ENCODE assay signal across 12 mouse cellular contexts in genomic region chr13:9140204-9140603, GRCm38 (mm10). TPM values are rescaled to one million over a fixed set of nuclear protein-coding genes. Genes with fewer than 3 reads are reported as not detected.
A peak's percentile ranks its signal among the peaks of the same experiment; 100 is the strongest.
DNase-seq lines count a peak whose midpoint lies in the region; ATAC-seq and TF ChIP-seq lines count a peak whose summit lies in the region.
"Had no signal": no experiment of that assay in that cellular context is flagged by ENCODE, and none has a peak within 500 bp of the region (broad histone marks: within the 10 kb centered on the region; RNA-seq: fewer than 3 reads in every experiment).

No protein-coding gene starts in this region.

- no peak overlapping the region for H3K9ac ChIP-seq in kidney, embryonic 16.5 days (replicated peaks; ENCODE audit: low read length)
- H3K9ac ChIP-seq: forebrain, embryonic 15.5 days; liver, embryonic 15.5 days had no signal

- ATAC-seq in kidney, embryonic 16.5 days (ENCODE audit: low FRiP score, low TSS enrichment): 0 out of 2 replicates have a peak, but pooled peaks have one; percentile 67
- ATAC-seq in G1E (ENCODE audit: extremely low read depth, insufficient number of reproducible peaks, low FRiP score, poor library complexity, severe bottlenecking): peak; percentile 34; the same call in 1 of the 2 replicates
- no peak for ATAC-seq in monocyte, adult 5-6 weeks (replicated peaks; ENCODE audit: insufficient number of reproducible peaks, low FRiP score, low TSS enrichment, poor library complexity, severe bottlenecking)
- ATAC-seq: forebrain, embryonic 15.5 days had no signal

- H3K27me3 ChIP-seq in kidney, embryonic 16.5 days (ENCODE audit: insufficient read depth, low read length): no peaks in the 10 kb centered on the region
- no peaks in the 10 kb centered on the region for H3K27me3 ChIP-seq in G1E (ENCODE audit: insufficient read depth, low read length)
- H3K27me3 ChIP-seq: forebrain, embryonic 15.5 days; liver, embryonic 15.5 days had no signal

- H3K4me2 ChIP-seq in kidney, embryonic 16.5 days (replicated peaks; ENCODE audit: low read depth, low read length): no peak overlapping the region
- H3K4me2 ChIP-seq: forebrain, embryonic 15.5 days; liver, embryonic 15.5 days had no signal

- DNase-seq in kidney, adult 9 months: no peak
- no peak for DNase-seq in G1E (ENCODE audit: low spot score)
- peak; percentile 85 for DNase-seq in adrenal gland, adult 2 months
- peak; percentile 39 for DNase-seq in fat pad, adult 2 months (ENCODE audit: extremely low read depth, low read depth, low spot score)
- no peak for DNase-seq in T-cell, adult 2 months (ENCODE audit: low spot score)
- DNase-seq in thymus, postnatal 0 days (ENCODE audit: low spot score): no peak
- DNase-seq: spleen, adult 18-20 months had no signal

- peaks cover 49% of the 10 kb centered on the region for H3K36me3 ChIP-seq in kidney, embryonic 16.5 days (ENCODE audit: insufficient read depth, low read length)
- peaks cover 99% of the 10 kb centered on the region for H3K36me3 ChIP-seq in G1E (replicated peaks)

- H3K9me3 ChIP-seq in kidney, embryonic 16.5 days (ENCODE audit: low read length): no peaks in the 10 kb centered on the region
- no peaks in the 10 kb centered on the region for H3K9me3 ChIP-seq in G1E (replicated peaks)
- H3K9me3 ChIP-seq: forebrain, embryonic 15.5 days; heart, embryonic 10.5 days; liver, embryonic 15.5 days had no signal

- 58% methylated on average over 10 of the region's 10 CpGs for WGBS in kidney, embryonic 16.5 days

- no peaks in the 10 kb centered on the region for H3K4me1 ChIP-seq in kidney, embryonic 16.5 days (ENCODE audit: insufficient read depth, low read length)
- H3K4me1 ChIP-seq in G1E (ENCODE audit: insufficient read depth, low read depth, low read length): peaks cover 10% of the 10 kb centered on the region
- H3K4me1 ChIP-seq: heart, embryonic 10.5 days; liver, embryonic 15.5 days had no signal

- no peak for TF ChIP-seq CTCF in G1E (IDR thresholded peaks at IDR 0.05; ENCODE audit: low read depth, low read length)

- no peak overlapping the region for H3K27ac ChIP-seq in kidney, embryonic 16.5 days (ENCODE audit: low read length)
- H3K27ac ChIP-seq: forebrain, embryonic 15.5 days; heart, embryonic 10.5 days; liver, embryonic 15.5 days had no signal

- H3K4me3 ChIP-seq in kidney, embryonic 16.5 days (ENCODE audit: low read length): no peak overlapping the region
- no peak overlapping the region for H3K4me3 ChIP-seq in G1E (ENCODE audit: low read depth, low read length)
- H3K4me3 ChIP-seq: forebrain, embryonic 15.5 days; heart, embryonic 10.5 days; liver, embryonic 15.5 days had no signal

RNA-seq across cellular contexts. Expression of gene Larp4b, which starts 46.5 kb away (rescaled TPM):
- 32.3 and 36.3 TPM in 2 replicates for polyA plus RNA-seq in kidney, embryonic 16.5 days (2015; fragmentation: Nextera tagmentation; extraction: Ambion mirVana)
- total RNA-seq in G1E (2014; fragmentation: Nextera tagmentation) (233 and 246 TPM in 2 replicates), G1E (2017) (174 and 208 TPM in 2 replicates)
- polyA plus RNA-seq in G1E (2012): 53.7 and 66.3 TPM in 2 replicates
- total RNA-seq in adrenal gland, adult 2 months (2021): 10 to 100 TPM; 49.1 to 72.2 TPM
- 14.2 and 19.8 TPM in 2 replicates for polyA plus RNA-seq in adrenal gland, adult 2 months (2012; rRNA removed)
- 31.1 and 33.2 TPM in 2 replicates for polyA plus RNA-seq in thymus, postnatal 0 days (2015; fragmentation: Nextera tagmentation; extraction: Ambion mirVana)
- 46.8 to 79.4 TPM (median 51.9 TPM) in 3 replicates for total RNA-seq in monocyte, adult 5-6 weeks (2017)

Comparison
In these comparisons a context has a peak if more than half of its experiments do, and no peak if none do; other contexts are left out.
1. DNase-seq: peak in adrenal gland, adult 2 months (single experiment) and fat pad, adult 2 months (single experiment); none in kidney, adult 9 months (single experiment), G1E (single experiment), T-cell, adult 2 months (single experiment) and thymus, postnatal 0 days (single experiment).